In genomic region chr4:83233181-83234123, GRCm38 (mm10) we compare ENCODE assay signal across 11 mouse cellular contexts.
A peak's percentile ranks its signal among the peaks of the same experiment; 100 is the strongest.
DNase-seq lines count a peak whose midpoint lies in the region; ATAC-seq and TF ChIP-seq lines count a peak whose summit lies in the region.
"Had no signal": no experiment of that assay in that cellular context is flagged by ENCODE, and none has a peak within 500 bp of the region (broad histone marks: within the 10 kb centered on the region; RNA-seq: fewer than 3 reads in every experiment).

No protein-coding gene starts in this region.

- no peaks in the 10 kb centered on the region for H3K36me3 ChIP-seq in lung, embryonic 14.5 days (ENCODE audit: insufficient read depth)
- no peaks in the 10 kb centered on the region for H3K36me3 ChIP-seq in embryonic facial prominence, embryonic 10.5 days (replicated peaks)

- H3K4me1 ChIP-seq in lung, embryonic 14.5 days (ENCODE audit: insufficient read depth) = peaks cover 14% of the 10 kb centered on the region
- peaks cover 35% of the 10 kb centered on the region for H3K4me1 ChIP-seq in embryonic facial prominence, embryonic 10.5 days

- H3K27me3 ChIP-seq in lung, embryonic 14.5 days (ENCODE audit: insufficient read depth, low read length) = no peaks in the 10 kb centered on the region
- no peaks in the 10 kb centered on the region for H3K27me3 ChIP-seq in embryonic facial prominence, embryonic 10.5 days (replicated peaks; ENCODE audit: low read depth, poor library complexity, severe bottlenecking)

- 64% methylated on average over 22 of the region's 22 CpGs for WGBS in lung, embryonic 14.5 days
- WGBS in embryonic facial prominence, embryonic 10.5 days = 84% methylated on average over 22 of the region's 22 CpGs

- no peak for TF ChIP-seq CTCF in lung, embryonic 14.5 days (IDR thresholded peaks at IDR 0.05; ENCODE audit: low read depth)

- H3K9ac ChIP-seq in lung, embryonic 14.5 days = no peak overlapping the region; the same call in 1 of the 2 replicates

- H3K9me3 ChIP-seq in lung, embryonic 14.5 days (ENCODE audit: low read depth, low read length) = no peaks in the 10 kb centered on the region
- no peaks in the 10 kb centered on the region for H3K9me3 ChIP-seq in embryonic facial prominence, embryonic 10.5 days

- H3K4me2 ChIP-seq in lung, embryonic 14.5 days = 0 out of 2 replicates have a peak overlapping the region, but pooled peaks have one; percentile 12
- H3K4me2 ChIP-seq: midbrain, embryonic 11.5 days had no signal

- 0 out of 2 replicates have a peak overlapping the region, but pooled peaks have one; percentile 61 for H3K27ac ChIP-seq in lung, embryonic 14.5 days (ENCODE audit: low read depth)
- H3K27ac ChIP-seq in embryonic facial prominence, embryonic 10.5 days (replicated peaks) = peak overlapping the region; percentile 52; the same call in 1 of the 2 replicates

- no peak overlapping the region for H3K4me3 ChIP-seq in lung, embryonic 14.5 days (ENCODE audit: low read depth, low read length)
- H3K4me3 ChIP-seq in embryonic facial prominence, embryonic 10.5 days = no peak overlapping the region

- DNase-seq in lung, embryonic 14.5 days = no peak
- DNase-seq in lung, postnatal 25 days (ENCODE audit: low spot score) = no peak
- DNase-seq in embryonic facial prominence, embryonic 10.5 days (ENCODE audit: low spot score) = no peak
- peak; percentile 83 for DNase-seq in layer of hippocampus, adult 9-10 months (ENCODE audit: low spot score)
- DNase-seq in right cerebral cortex, postnatal 14 days = peak; percentile 64
- no peak for DNase-seq in thymus, postnatal 10 days (ENCODE audit: low spot score in 2 of 2)
- DNase-seq in kidney, postnatal 36 days = no peak
- DNase-seq: heart, postnatal 36 days; thymus, adult 2 months had no signal

- ATAC-seq in lung, embryonic 14.5 days (ENCODE audit: insufficient read depth) = no peak
- ATAC-seq in erythroblast, adult 5-6 weeks (replicated peaks; ENCODE audit: low FRiP score, poor library complexity, severe bottlenecking) = no peak

Comparison
In these comparisons a context has a peak if more than half of its experiments do, and no peak if none do; other contexts are left out.
1. DNase-seq: peak in layer of hippocampus, adult 9-10 months (single experiment) and right cerebral cortex, postnatal 14 days (single experiment); none in lung, embryonic 14.5 days (single experiment), lung, postnatal 25 days (single experiment), embryonic facial prominence, embryonic 10.5 days (single experiment), thymus, postnatal 10 days (0 of 2) and kidney, postnatal 36 days (0 of 2).